Mouse (Mus musculus): ENCODE measurements around the gene Ccnb1. TPM values are rescaled to one million over a fixed set of nuclear protein-coding genes. Genes with fewer than 3 reads are reported as not detected.

Ccnb1 gene
- polyA plus RNA-seq, 1 experiment = 11.2 TPM

- TF ChIP-seq CTCF (IDR thresholded peaks at IDR 0.05; ENCODE audit: extremely low read depth, insufficient read length, insufficient replicate concordance, low read depth, low read length) (no peak), POLR2A (IDR thresholded peaks at IDR 0.05; ENCODE audit: low read depth, low read length) (no peak)
- Histone ChIP-seq H3K27me3 (ENCODE audit: control insufficient read depth, insufficient read depth, low read length) (no peaks in the 10 kb centered on the region), H3K4me1 (ENCODE audit: control insufficient read depth, insufficient read depth, insufficient read length, low read length) (no peaks in the 10 kb centered on the region), H3K27ac (ENCODE audit: insufficient read depth, low read depth, low read length) (no peak overlapping the region), H3K4me3 (ENCODE audit: low read depth, low read length) (no peak overlapping the region), H3K36me3 (ENCODE audit: control insufficient read depth, insufficient read depth, low read length) (peaks cover 47% of the 10 kb centered on the region)
- 89% methylated on average over 9 of the region's 9 CpGs for WGBS
These were observed 39.4 kb upstream of the Ccnb1 start for GRCm38 (mm10) chr13:100825627-100826410.

GRCm38 (mm10) chr13:100824916-100825315 is 38.5 kb upstream of the Ccnb1 start:
- Histone ChIP-seq H3K36me3 (ENCODE audit: control insufficient read depth, insufficient read depth, low read length) (peaks cover 50% of the 10 kb centered on the region), H3K4me1 (ENCODE audit: control insufficient read depth, insufficient read depth, insufficient read length, low read length) (no peaks in the 10 kb centered on the region), H3K27ac (ENCODE audit: insufficient read depth, low read depth, low read length) (no peak overlapping the region), H3K4me3 (ENCODE audit: low read depth, low read length) (no peak overlapping the region), H3K27me3 (ENCODE audit: control insufficient read depth, insufficient read depth, low read length) (no peaks in the 10 kb centered on the region)
- WGBS = 87% methylated on average over 3 of the region's 3 CpGs
- no peak for TF ChIP-seq POLR2A (IDR thresholded peaks at IDR 0.05; ENCODE audit: low read depth, low read length)
- TF ChIP-seq CTCF (IDR thresholded peaks at IDR 0.05; ENCODE audit: extremely low read depth, insufficient read length, insufficient replicate concordance, low read depth, low read length) = no peak

GRCm38 (mm10) chr13:100824306-100824705 is 37.9 kb upstream of the Ccnb1 start:
- 36% methylated on average over 6 of the region's 6 CpGs for WGBS
- H3K4me3 ChIP-seq (ENCODE audit: low read depth, low read length) = no peak overlapping the region
- H3K4me1 ChIP-seq (ENCODE audit: control insufficient read depth, insufficient read depth, insufficient read length, low read length) = no peaks in the 10 kb centered on the region
- peaks cover 55% of the 10 kb centered on the region for H3K36me3 ChIP-seq (ENCODE audit: control insufficient read depth, insufficient read depth, low read length)
- no peaks in the 10 kb centered on the region for H3K27me3 ChIP-seq (ENCODE audit: control insufficient read depth, insufficient read depth, low read length)
- no peak for TF ChIP-seq CTCF (IDR thresholded peaks at IDR 0.05; ENCODE audit: extremely low read depth, insufficient read length, insufficient replicate concordance, low read depth, low read length)
- no peak for TF ChIP-seq POLR2A (IDR thresholded peaks at IDR 0.05; ENCODE audit: low read depth, low read length)
- H3K27ac ChIP-seq (ENCODE audit: insufficient read depth, low read depth, low read length) = no peak overlapping the region

- Histone ChIP-seq H3K4me3 (ENCODE audit: low read depth, low read length) (no peak overlapping the region), H3K27ac (ENCODE audit: insufficient read depth, low read depth, low read length) (no peak overlapping the region), H3K4me1 (ENCODE audit: control insufficient read depth, insufficient read depth, insufficient read length, low read length) (no peaks in the 10 kb centered on the region), H3K36me3 (ENCODE audit: control insufficient read depth, insufficient read depth, low read length) (peaks cover 54% of the 10 kb centered on the region), H3K27me3 (ENCODE audit: control insufficient read depth, insufficient read depth, low read length) (no peaks in the 10 kb centered on the region)
- 89% methylated on average over 3 of the region's 3 CpGs for WGBS
- TF ChIP-seq CTCF (IDR thresholded peaks at IDR 0.05; ENCODE audit: extremely low read depth, insufficient read length, insufficient replicate concordance, low read depth, low read length) (no peak), POLR2A (IDR thresholded peaks at IDR 0.05; ENCODE audit: low read depth, low read length) (no peak)
These were observed 37.5 kb upstream of the Ccnb1 start for GRCm38 (mm10) chr13:100823863-100824262.

- no peak overlapping the region for H3K4me3 ChIP-seq (ENCODE audit: low read depth, low read length)
- H3K36me3 ChIP-seq (ENCODE audit: control insufficient read depth, insufficient read depth, low read length) = peaks cover 63% of the 10 kb centered on the region
- no peak overlapping the region for H3K27ac ChIP-seq (ENCODE audit: insufficient read depth, low read depth, low read length)
- WGBS = 83% methylated on average over 6 of the region's 6 CpGs
- TF ChIP-seq POLR2A (IDR thresholded peaks at IDR 0.05; ENCODE audit: low read depth, low read length) = no peak
- TF ChIP-seq CTCF (IDR thresholded peaks at IDR 0.05; ENCODE audit: extremely low read depth, insufficient read length, insufficient replicate concordance, low read depth, low read length) = no peak
- no peaks in the 10 kb centered on the region for H3K4me1 ChIP-seq (ENCODE audit: control insufficient read depth, insufficient read depth, insufficient read length, low read length)
- no peaks in the 10 kb centered on the region for H3K27me3 ChIP-seq (ENCODE audit: control insufficient read depth, insufficient read depth, low read length)
These were observed 28.1 kb upstream of the Ccnb1 start for GRCm38 (mm10) chr13:100814451-100814850.

- Histone ChIP-seq H3K27ac (ENCODE audit: insufficient read depth, low read depth, low read length) (no peak overlapping the region), H3K4me3 (ENCODE audit: low read depth, low read length) (no peak overlapping the region), H3K4me1 (ENCODE audit: control insufficient read depth, insufficient read depth, insufficient read length, low read length) (no peaks in the 10 kb centered on the region), H3K36me3 (ENCODE audit: control insufficient read depth, insufficient read depth, low read length) (peaks cover 60% of the 10 kb centered on the region), H3K27me3 (ENCODE audit: control insufficient read depth, insufficient read depth, low read length) (no peaks in the 10 kb centered on the region)
- WGBS = 94% methylated on average over 3 of the region's 3 CpGs
- TF ChIP-seq POLR2A (IDR thresholded peaks at IDR 0.05; ENCODE audit: low read depth, low read length) = no peak
- no peak for TF ChIP-seq CTCF (IDR thresholded peaks at IDR 0.05; ENCODE audit: extremely low read depth, insufficient read length, insufficient replicate concordance, low read depth, low read length)
These were observed 19.4 kb upstream of the Ccnb1 start for GRCm38 (mm10) chr13:100805776-100806175.

GRCm38 (mm10) chr13:100797171-100797570 is 10.8 kb upstream of the Ccnb1 start:
- H3K4me3 ChIP-seq (ENCODE audit: low read depth, low read length) = no peak overlapping the region
- no peaks in the 10 kb centered on the region for H3K27me3 ChIP-seq (ENCODE audit: control insufficient read depth, insufficient read depth, low read length)
- TF ChIP-seq CTCF (IDR thresholded peaks at IDR 0.05; ENCODE audit: extremely low read depth, insufficient read length, insufficient replicate concordance, low read depth, low read length) = no peak
- TF ChIP-seq POLR2A (IDR thresholded peaks at IDR 0.05; ENCODE audit: low read depth, low read length) = no peak
- no peak overlapping the region for H3K27ac ChIP-seq (ENCODE audit: insufficient read depth, low read depth, low read length)
- H3K4me1 ChIP-seq (ENCODE audit: control insufficient read depth, insufficient read depth, insufficient read length, low read length) = no peaks in the 10 kb centered on the region
- 79% methylated on average over 6 of the region's 6 CpGs for WGBS
- H3K36me3 ChIP-seq (ENCODE audit: control insufficient read depth, insufficient read depth, low read length) = peaks cover 2% of the 10 kb centered on the region
